Mouse (Mus musculus) CH12.LX (cell line): Measurements from ENCODE around the gene Ticrr. TPM values are rescaled to one million over a fixed set of nuclear protein-coding genes. Genes with fewer than 3 reads are reported as not detected.

ENCODE experiments used
- DNase-seq: peaks from one replicate; pipeline ENCODE4 v3.0.0-alpha.2; 2013; ENCODE audit errors: extremely low read depth
- H3K27ac ChIP-seq: 2 replicates; pipeline ENCODE4 v1.5.1; 2012; ENCODE audit warnings: low read depth, mild to moderate bottlenecking, control low read depth, moderate library complexity; ENCODE audit not compliant: insufficient read depth
- H3K27me3 ChIP-seq: replicated peaks from 2 replicates; pipeline ENCODE3; 2012; ENCODE audit warnings: inconsistent platforms
- H3K36me3 ChIP-seq, 2 experiments: replicated peaks in 1 of 2; 2 replicates each; pipeline versions ENCODE3 to v1.6.1; 2012; ENCODE audit warnings: inconsistent platforms in 1 of 2, low read length in 1 of 2, mild to moderate bottlenecking in 1 of 2, mixed read lengths in 1 of 2, moderate library complexity in 1 of 2; ENCODE audit not compliant: control insufficient read depth in 1 of 2, insufficient read depth in 1 of 2
- H3K4me1 ChIP-seq, 2 experiments: 2 replicates each; pipeline ENCODE4 v1.6.1; 2012; ENCODE audit warnings: inconsistent platforms in 1 of 2, moderate library complexity in 1 of 2; ENCODE audit not compliant: insufficient read depth in 2 of 2, control insufficient read depth in 1 of 2
- H3K4me2 ChIP-seq: 2 replicates; pipeline ENCODE4 v1.6.1; 2012; ENCODE audit warnings: low read depth, mild to moderate bottlenecking, control low read depth; ENCODE audit not compliant: poor library complexity, insufficient read depth, severe bottlenecking
- H3K4me3 ChIP-seq, 3 experiments: fragments of 150-350 bp in 1 of 3; sonication (generic) in 1 of 3; replicated peaks in 1 of 3; 2 replicates each; pipeline versions ENCODE3 to v1.5.1; 2011 to 2012; ENCODE audit warnings: low read depth in 2 of 3, low read length in 2 of 3, mild to moderate bottlenecking in 2 of 3, moderate library complexity in 2 of 3, control low read depth in 1 of 3, improper control_type of control experiment in 1 of 3, inconsistent platforms in 1 of 3, mixed read lengths in 1 of 3; ENCODE audit not compliant: poor library complexity in 1 of 3
- H3K79me2 ChIP-seq: replicated peaks from 2 replicates; pipeline ENCODE4 v1.6.1; 2012; ENCODE audit warnings: mild to moderate bottlenecking, moderate library complexity; ENCODE audit not compliant: control insufficient read depth, poor library complexity, insufficient read depth, severe bottlenecking; ENCODE audit errors: extremely low read depth
- H3K9ac ChIP-seq: 2 replicates; pipeline ENCODE4 v1.6.1; 2012; ENCODE audit warnings: low read depth, mild to moderate bottlenecking, control low read depth, moderate library complexity; ENCODE audit not compliant: insufficient read depth
- H3K9me3 ChIP-seq: replicated peaks from 2 replicates; pipeline ENCODE3; 2012; ENCODE audit warnings: low read length, inconsistent platforms, mixed read lengths
- CTCF ChIP-seq, 2 experiments: IDR thresholded peaks in 1 of 2; conservative IDR thresholded peaks in 1 of 2; 2 replicates each; pipeline ENCODE4 v1.5.1; 2011 to 2012; ENCODE audit warnings: low read depth in 2 of 2, low read length in 2 of 2, improper control_type of control experiment in 1 of 2, inconsistent platforms in 1 of 2, mild to moderate bottlenecking in 1 of 2, moderate library complexity in 1 of 2
- EP300 ChIP-seq: IDR thresholded peaks from 2 replicates; pipeline ENCODE4 v1.6.1; 2011; ENCODE audit warnings: low read length, improper control_type of control experiment
- ETS1 ChIP-seq: conservative IDR thresholded peaks from 2 replicates; pipeline ENCODE4 v1.6.1; 2012; ENCODE audit warnings: low read depth, mild to moderate bottlenecking, inconsistent platforms, low read length, improper control_type of control experiment, moderate library complexity
- JUND ChIP-seq: conservative IDR thresholded peaks from 2 replicates; pipeline ENCODE4 v1.6.1; 2011; ENCODE audit warnings: low read depth, low read length, improper control_type of control experiment
- KAT2A ChIP-seq: IDR thresholded peaks from 2 replicates; pipeline ENCODE4 v1.6.1; 2012; ENCODE audit warnings: low read length, improper control_type of control experiment, inconsistent platforms; ENCODE audit not compliant: insufficient replicate concordance
- MAFK ChIP-seq: IDR thresholded peaks from 2 replicates; pipeline ENCODE4 v1.6.1; 2011; ENCODE audit warnings: low read length, improper control_type of control experiment; ENCODE audit not compliant: insufficient replicate concordance
- MAX ChIP-seq: IDR thresholded peaks from 2 replicates; pipeline ENCODE4 v1.6.1; 2011; ENCODE audit warnings: low read length, improper control_type of control experiment
- MAZ ChIP-seq: IDR thresholded peaks from 2 replicates; pipeline ENCODE4 v1.6.1; 2012; ENCODE audit warnings: low read depth, mild to moderate bottlenecking, inconsistent platforms, low read length, improper control_type of control experiment, moderate library complexity
- MXI1 ChIP-seq: IDR thresholded peaks from 2 replicates; pipeline ENCODE4 v1.6.1; 2011; ENCODE audit warnings: mild to moderate bottlenecking, low read depth, low read length, improper control_type of control experiment
- PAX5 ChIP-seq: IDR thresholded peaks from 2 replicates; pipeline ENCODE4 v1.6.1; 2012; ENCODE audit warnings: low read length, inconsistent platforms, mixed read lengths
- POLR2A ChIP-seq: IDR thresholded peaks from 2 replicates; pipeline ENCODE4 v1.6.1; 2011; ENCODE audit warnings: low read depth, mild to moderate bottlenecking, improper control_type of control experiment, low read length
- RAD21 ChIP-seq: IDR thresholded peaks from 2 replicates; pipeline ENCODE4 v1.6.1; 2011; ENCODE audit warnings: low read depth, mild to moderate bottlenecking, low read length, improper control_type of control experiment, moderate library complexity
- SMC3 ChIP-seq: IDR thresholded peaks from 2 replicates; pipeline ENCODE4 v1.6.1; 2011; ENCODE audit warnings: low read depth, low read length, improper control_type of control experiment
- UBTF ChIP-seq: IDR thresholded peaks from 2 replicates; pipeline ENCODE4 v1.6.1; 2012; ENCODE audit warnings: low read depth, mild to moderate bottlenecking, inconsistent platforms, low read length, improper control_type of control experiment, moderate library complexity
- USF2 ChIP-seq: conservative IDR thresholded peaks from 2 replicates; pipeline ENCODE4 v1.6.1; 2011; ENCODE audit warnings: low read depth, low read length, improper control_type of control experiment
- ZNF384 ChIP-seq: IDR thresholded peaks from 2 replicates; pipeline ENCODE4 v1.6.1; 2012; ENCODE audit warnings: low read depth, low read length, improper control_type of control experiment, inconsistent platforms
- dilution Hi-C: fragments of 300-500 bp; cut with MboI; formaldehyde crosslinking; loops from 2 replicates; pipeline ENCODE4 v1.14.3; 2020; ENCODE audit warnings: low sequenced_read_pairs; ENCODE audit not compliant: extremely low pct_unique_long_range_greater_than_20kb, extremely low pct_ligation_motif_present
- in situ Hi-C: fragments of 300-500 bp; cut with MboI; formaldehyde crosslinking; loops from 3 replicates; pipeline ENCODE4 v1.14.3; 2019; ENCODE audit warnings: low sequenced_read_pairs, low pct_ligation_motif_present, low pct_unique_long_range_greater_than_20kb, mixed read lengths
- polyA plus RNA-seq: library from polyadenylated mRNA; unstranded; fragments of >175 nt; gene quantifications from 2 replicates; pipeline ENCODE4 v1.2.1, GENCODE M21; 2012; ENCODE audit warnings: low read depth; ENCODE audit not compliant: insufficient read length
- total RNA-seq, 2 experiments: library from RNA; depleted of rRNA; stranded (reverse); fragments of 300-350 nt in 1 of 2; fragments of >200 nt in 1 of 2; gene quantifications; 2 replicates each; pipeline ENCODE4 v1.2.3; 2012 to 2014

The Ticrr gene
- total and polyA plus RNA-seq, 3 experiments = 8.3 to 19.2 (median 10.2) TPM

- Histone ChIP-seq H3K4me2 (no peak within 1 kb of the TSS), H3K4me3 (no peak within 1 kb of the TSS), H3K27me3 (peaks cover 68% of the 10 kb centered on the region), H3K27ac (no peak within 1 kb of the TSS), H3K79me2 (no peaks in the 10 kb centered on the region), H3K9me3 (no peaks in the 10 kb centered on the region), H3K4me1 (peaks cover 0 to 2% of the 10 kb centered on the region in 2 experiments; a peak in 1 of 4 replicates), H3K9ac (no peak within 1 kb of the TSS), H3K36me3 (no peaks in the 10 kb centered on the region)
- TF ChIP-seq EP300 = no peak
- TF ChIP-seq ZNF384 = no peak
- TF ChIP-seq POLR2A = no peak
- no peak for TF ChIP-seq JUND
- no peak for TF ChIP-seq UBTF
- no peak for TF ChIP-seq KAT2A
- no peak for TF ChIP-seq USF2
- in situ Hi-C loops (no loop called here), dilution Hi-C loops (no loop called here)
- DNase-seq = no peak
Observed at GRCm38 (mm10) chr7:79617418-79617817, 42.6 kb upstream of the Ticrr start, which contains the start of gene Rhcg. Rhcg (minus strand) TSS chr7:79617657.

GRCm38 (mm10) chr7:79619493-79619892 is 40.5 kb upstream of the Ticrr start:
- in situ Hi-C loops = no loop called here
- Histone ChIP-seq H3K4me3 (no peak overlapping the region), H3K36me3 (no peaks in the 10 kb centered on the region), H3K79me2 (no peaks in the 10 kb centered on the region), H3K9me3 (no peaks in the 10 kb centered on the region), H3K27me3 (peaks cover 66% of the 10 kb centered on the region), H3K4me1 (no peaks in the 10 kb centered on the region), H3K9ac (no peak overlapping the region), H3K4me2 (no peak overlapping the region), H3K27ac (no peak overlapping the region)
- dilution Hi-C loops = no loop called here
- TF ChIP-seq ETS1 = no peak
- peak in 1 of 2 experiments; percentile 52; a peak in 2 of 4 replicates for TF ChIP-seq CTCF (conservative IDR thresholded peaks at IDR 0.05 in 1 of 2, IDR thresholded peaks at IDR 0.05 in 1 of 2; ENCODE audit: low read depth in 2 of 2, low read length in 2 of 2)
- peak; percentile 42 for TF ChIP-seq SMC3
- no peak for TF ChIP-seq MAX
- peak; percentile 24 for DNase-seq

GRCm38 (mm10) chr7:79623086-79623485 is 36.9 kb upstream of the Ticrr start:
- H3K79me2 ChIP-seq = no peaks in the 10 kb centered on the region
- H3K4me3 ChIP-seq = no peak overlapping the region
- H3K9me3 ChIP-seq = no peaks in the 10 kb centered on the region
- no peak overlapping the region for H3K9ac ChIP-seq
- TF ChIP-seq CTCF (conservative IDR thresholded peaks at IDR 0.05 in 1 of 2, IDR thresholded peaks at IDR 0.05 in 1 of 2; ENCODE audit: low read depth in 2 of 2, low read length in 2 of 2) (no peak), MAZ (no peak), ZNF384 (no peak), MAX (no peak), RAD21 (no peak), USF2 (no peak), ETS1 (no peak), MAFK (no peak), MXI1 (no peak), PAX5 (no peak)
- no peaks in the 10 kb centered on the region for H3K4me1 ChIP-seq
- DNase-seq = no peak
- H3K27me3 ChIP-seq = peaks cover 64% of the 10 kb centered on the region
- no peaks in the 10 kb centered on the region for H3K36me3 ChIP-seq
- no peak overlapping the region for H3K4me2 ChIP-seq
- in situ Hi-C loops = no loop called here
- no peak overlapping the region for H3K27ac ChIP-seq
- dilution Hi-C loops = no loop called here
